Mouse (Mus musculus) embryonic facial prominence, embryonic 10.5 days (tissue): ENCODE measurements around the gene Noct. TPM values are rescaled to one million over a fixed set of nuclear protein-coding genes. Genes with fewer than 3 reads are reported as not detected.
A peak's percentile ranks its signal among the peaks of the same experiment; 100 is the strongest.

Experiments used
- DNase-seq: peaks from one replicate; pipeline ENCODE4 v3.0.0-alpha.2; 2017; ENCODE audit warnings: low spot score
- H3K27ac ChIP-seq: fragments of 300-500 bp; sonication (generic); replicated peaks from 2 replicates; pipeline ENCODE4 v1.5.1; 2016; ENCODE audit warnings: mild to moderate bottlenecking
- H3K27me3 ChIP-seq: fragments of 300-500 bp; sonication (generic); replicated peaks from 2 replicates; pipeline ENCODE4 v1.6.1; 2016; ENCODE audit warnings: low read depth, mild to moderate bottlenecking; ENCODE audit not compliant: poor library complexity, severe bottlenecking
- H3K36me3 ChIP-seq: fragments of 300-500 bp; sonication (generic); replicated peaks from 2 replicates; pipeline ENCODE4 v1.6.1; 2016; ENCODE audit warnings: mild to moderate bottlenecking, moderate library complexity
- H3K4me1 ChIP-seq: fragments of 300-500 bp; sonication (generic); 2 replicates; pipeline ENCODE4 v1.6.1; 2016
- H3K4me3 ChIP-seq: fragments of 300-500 bp; sonication (generic); 2 replicates; pipeline ENCODE4 v1.5.1; 2016; ENCODE audit warnings: mild to moderate bottlenecking, moderate library complexity
- H3K9me3 ChIP-seq: fragments of 300-500 bp; sonication (generic); 2 replicates; pipeline ENCODE4 v1.6.1; 2016; ENCODE audit warnings: mild to moderate bottlenecking
- WGBS: fragments of 180-500 bp; shearing (Covaris S2); methylation state at CpG from one replicate; pipeline ENCODE4 v1.1.7; 2016; 5-methylcytosine and 5-hydroxymethylcytosine counted together
- polyA plus RNA-seq: library from polyadenylated mRNA; unstranded; fragments of >200 nt; fragmentation: Nextera tagmentation; extraction: Ambion mirVana; gene quantifications from 2 replicates; pipeline ENCODE4 v1.2.1, GENCODE M21; 2016

The Noct gene
- polyA plus RNA-seq, 1 experiment from 2014 or later: 9.6 TPM

DNA sequence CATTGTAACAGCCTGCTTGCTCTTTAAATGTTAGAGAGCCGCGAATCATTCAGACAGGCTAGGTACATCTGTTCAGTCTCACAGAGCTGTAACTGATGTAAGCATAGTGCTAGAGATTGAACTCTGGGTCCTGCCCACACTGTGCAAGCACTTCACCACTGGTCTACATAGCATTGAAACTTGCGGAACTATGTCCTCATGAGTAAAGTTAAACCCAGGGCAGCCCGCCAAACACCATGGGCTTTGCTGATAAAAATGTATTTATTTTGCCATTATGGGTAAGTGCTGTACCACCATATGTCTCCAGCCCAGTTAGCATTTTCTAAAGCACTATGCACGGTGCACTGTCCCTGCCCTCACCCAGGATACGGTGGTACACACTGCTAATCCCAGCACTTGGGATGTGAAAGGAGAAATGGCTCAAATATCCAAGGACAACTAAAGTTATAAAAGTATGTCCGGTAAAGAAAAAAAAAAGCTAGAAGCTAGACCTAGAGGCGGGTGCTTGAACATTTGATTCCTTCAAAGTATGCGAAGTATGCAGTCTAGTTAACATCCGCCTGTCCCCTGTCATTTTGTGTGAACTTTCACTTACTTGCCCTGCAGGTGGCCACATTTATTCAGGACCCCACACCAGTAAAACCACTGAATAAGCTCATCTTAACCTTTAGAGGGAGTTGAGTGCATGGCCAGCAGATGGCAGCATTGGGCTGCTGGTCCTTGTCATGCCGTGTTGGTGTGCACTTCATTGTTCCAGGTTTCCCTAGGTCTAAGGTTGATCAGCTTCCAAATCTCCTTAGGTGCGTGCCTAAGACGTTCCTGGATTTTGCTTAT lies 9.9 kb downstream of the Noct start:
- Histone ChIP-seq H3K27ac (peak overlapping the region; percentile 71), H3K27me3 (no peaks in the 10 kb centered on the region), H3K4me3 (no peak overlapping the region), H3K9me3 (no peaks in the 10 kb centered on the region), H3K4me1 (peaks cover 17% of the 10 kb centered on the region), H3K36me3 (peaks cover 5% of the 10 kb centered on the region; the same call in 1 of the 2 replicates)
- DNase-seq: peak; percentile 90
- WGBS: 52% methylated on average over 13 of the region's 13 CpGs

DNA sequence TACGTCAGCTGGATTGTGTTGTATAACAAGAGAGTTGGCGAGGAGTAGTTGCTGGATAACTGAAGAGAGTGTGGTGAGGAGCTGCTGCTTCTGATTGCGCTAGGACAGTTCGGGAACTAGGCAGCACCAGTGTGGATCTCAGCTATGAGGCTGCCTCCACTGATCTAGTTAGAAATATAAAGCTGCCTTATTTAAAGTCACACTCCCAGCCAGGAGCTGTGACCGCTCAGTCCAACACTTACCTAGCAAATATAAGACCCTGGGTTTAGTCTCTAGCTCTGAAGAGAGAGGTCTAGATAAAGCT lies 10.5 kb downstream of the Noct start:
- WGBS: 83% methylated on average over 5 of the region's 5 CpGs
- H3K4me3 ChIP-seq: no peak overlapping the region
- no peaks in the 10 kb centered on the region for H3K27me3 ChIP-seq
- peaks cover 9% of the 10 kb centered on the region for H3K36me3 ChIP-seq
- H3K9me3 ChIP-seq: no peaks in the 10 kb centered on the region
- peaks cover 17% of the 10 kb centered on the region for H3K4me1 ChIP-seq
- no peak for DNase-seq
- peak overlapping the region; percentile 71 for H3K27ac ChIP-seq

DNA sequence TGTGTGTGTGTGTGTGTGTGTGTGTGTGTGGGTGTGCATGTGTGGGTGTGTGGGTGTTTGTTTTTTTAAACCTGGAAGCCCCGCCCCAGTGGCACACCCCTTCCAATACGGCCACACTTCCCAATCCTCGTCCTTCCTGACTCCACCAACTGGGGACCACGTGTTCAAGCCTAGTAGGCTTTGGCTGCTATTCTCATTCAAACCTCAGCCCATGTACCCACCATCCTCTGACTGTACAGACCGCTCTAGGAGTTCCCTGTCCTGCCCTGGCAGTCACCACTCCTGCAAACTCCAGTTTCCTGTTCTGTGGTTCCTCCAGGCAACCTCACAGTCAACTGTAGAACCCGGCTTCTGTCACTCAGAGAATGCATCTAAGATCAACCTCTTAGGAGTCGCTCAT lies 14.3 kb downstream of the Noct start:
- peaks cover 13% of the 10 kb centered on the region for H3K4me1 ChIP-seq
- WGBS: 92% methylated on average over 7 of the region's 7 CpGs

DNA sequence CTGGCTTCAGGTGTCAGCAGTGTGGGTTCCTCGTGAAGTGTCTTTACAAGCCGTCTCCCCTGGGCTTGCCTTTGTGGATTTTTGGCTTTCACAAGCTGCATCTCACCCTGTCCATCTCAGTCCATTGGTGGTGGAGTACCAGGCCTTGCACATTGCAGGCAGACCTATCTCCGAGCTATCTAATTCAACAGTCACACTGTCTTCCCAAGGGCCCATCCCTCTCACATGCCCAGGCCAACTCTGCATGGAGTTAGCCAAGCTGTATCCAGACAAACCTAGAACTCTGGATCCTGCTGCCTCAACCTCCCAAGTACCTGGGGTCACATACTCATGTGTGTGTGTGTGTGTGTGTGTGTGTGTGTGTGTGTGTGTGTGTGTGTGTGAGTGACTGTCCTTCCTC lies 15.3 kb downstream of the Noct start:
- WGBS: 96% methylated on average over 3 of the region's 3 CpGs
- Histone ChIP-seq H3K27me3 (no peaks in the 10 kb centered on the region), H3K9me3 (no peaks in the 10 kb centered on the region), H3K36me3 (peaks cover 10% of the 10 kb centered on the region), H3K4me3 (no peak overlapping the region), H3K27ac (no peak overlapping the region), H3K4me1 (0 out of 2 replicates have a peak, but pooled peaks cover 3% of the 10 kb centered on the region)
- DNase-seq: no peak

More for the DNA sequence above, 14.3 kb downstream of the Noct start:
- no peaks in the 10 kb centered on the region for H3K27me3 ChIP-seq
- no peak for DNase-seq
- H3K4me3 ChIP-seq: no peak overlapping the region
- peaks cover 10% of the 10 kb centered on the region for H3K36me3 ChIP-seq
- no peaks in the 10 kb centered on the region for H3K9me3 ChIP-seq
- no peak overlapping the region for H3K27ac ChIP-seq

DNA sequence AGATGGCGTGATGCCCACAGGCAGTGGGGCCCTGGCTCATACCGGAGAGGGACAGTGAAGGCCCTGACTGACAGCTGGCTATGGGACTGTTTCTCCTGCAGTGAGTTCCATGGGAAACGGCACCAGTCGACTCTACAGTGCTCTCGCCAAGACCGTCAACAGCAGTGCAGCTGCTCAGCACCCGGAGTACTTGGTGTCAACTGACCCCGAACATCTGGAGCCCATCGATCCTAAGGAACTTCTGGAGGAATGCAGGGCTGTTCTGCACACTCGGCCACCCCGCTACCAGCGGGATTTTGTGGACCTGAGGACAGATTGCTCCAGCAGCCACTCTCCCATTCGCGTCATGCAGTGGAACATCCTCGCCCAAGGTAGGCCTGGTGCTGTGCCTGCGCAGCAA lies 23.5 kb downstream of the Noct start:
- Histone ChIP-seq H3K4me3 (no peak overlapping the region), H3K4me1 (peaks cover 5% of the 10 kb centered on the region), H3K27ac (no peak overlapping the region), H3K27me3 (no peaks in the 10 kb centered on the region), H3K9me3 (no peaks in the 10 kb centered on the region), H3K36me3 (peaks cover 66% of the 10 kb centered on the region)
- WGBS: 80% methylated on average over 16 of the region's 16 CpGs
- DNase-seq: peak; percentile 41

DNA sequence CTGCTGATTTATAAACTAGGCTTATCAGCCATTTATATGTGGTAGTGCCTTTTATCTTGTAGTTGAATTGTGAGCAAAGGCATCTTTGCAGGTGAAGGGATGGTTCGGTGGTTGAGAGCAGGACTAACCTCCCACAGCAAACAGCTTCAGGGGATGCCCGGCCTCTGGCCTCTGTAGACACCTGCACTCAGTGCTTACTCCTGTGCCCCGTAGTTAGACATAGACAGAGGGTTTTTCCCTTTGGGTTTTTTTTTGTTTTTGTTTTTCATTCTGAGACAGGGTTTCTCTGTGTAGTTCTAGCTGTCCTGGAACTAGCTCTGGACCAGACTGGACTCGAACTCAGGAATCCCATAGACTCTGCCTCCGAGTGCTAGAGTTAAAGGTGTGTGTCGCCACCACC lies 24.4 kb downstream of the Noct start:
- 91% methylated on average over 6 of the region's 6 CpGs for WGBS

DNA sequence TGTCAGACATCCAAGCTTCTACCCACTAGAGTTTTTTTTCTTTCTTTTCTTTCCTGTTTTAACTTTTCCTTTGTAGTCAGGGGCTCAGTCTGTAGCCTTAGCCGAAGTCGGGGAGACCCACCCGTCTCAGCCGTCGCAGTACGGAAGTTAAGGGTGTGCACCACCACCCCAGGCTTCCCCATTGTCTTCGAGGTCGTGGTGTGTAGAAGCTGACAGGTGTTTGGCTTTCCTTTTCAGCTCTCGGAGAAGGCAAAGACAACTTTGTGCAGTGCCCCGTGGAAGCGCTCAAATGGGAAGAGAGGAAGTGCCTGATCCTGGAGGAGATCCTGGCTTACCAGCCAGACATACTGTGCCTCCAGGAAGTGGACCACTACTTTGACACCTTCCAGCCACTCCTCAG lies 25.2 kb downstream of the Noct start:
- peaks cover 84% of the 10 kb centered on the region for H3K36me3 ChIP-seq
- H3K4me3 ChIP-seq: no peak overlapping the region
- H3K9me3 ChIP-seq: no peaks in the 10 kb centered on the region
- no peak overlapping the region for H3K27ac ChIP-seq
- H3K4me1 ChIP-seq: peaks cover 5% of the 10 kb centered on the region
- no peaks in the 10 kb centered on the region for H3K27me3 ChIP-seq
- no peak for DNase-seq
- 93% methylated on average over 11 of the region's 11 CpGs for WGBS

More for the DNA sequence above, 24.4 kb downstream of the Noct start:
- Histone ChIP-seq H3K27ac (no peak overlapping the region), H3K36me3 (peaks cover 75% of the 10 kb centered on the region), H3K4me1 (peaks cover 5% of the 10 kb centered on the region), H3K4me3 (no peak overlapping the region), H3K27me3 (no peaks in the 10 kb centered on the region), H3K9me3 (no peaks in the 10 kb centered on the region)
- no peak for DNase-seq

GRCm38 (mm10) chr3:51249866-51250265 lies 25.6 kb downstream of the Noct start:
- Histone ChIP-seq H3K9me3 (no peaks in the 10 kb centered on the region), H3K27ac (no peak overlapping the region), H3K27me3 (no peaks in the 10 kb centered on the region), H3K4me1 (peaks cover 5% of the 10 kb centered on the region), H3K36me3 (peaks cover 88% of the 10 kb centered on the region), H3K4me3 (no peak overlapping the region)
- 93% methylated on average over 13 of the region's 13 CpGs for WGBS
- no peak for DNase-seq

- H3K27ac ChIP-seq: no peak overlapping the region
- no peaks in the 10 kb centered on the region for H3K9me3 ChIP-seq
- peaks cover 5% of the 10 kb centered on the region for H3K4me1 ChIP-seq
- 88% methylated on average over 5 of the region's 5 CpGs for WGBS
- peaks cover 94% of the 10 kb centered on the region for H3K36me3 ChIP-seq
- no peak overlapping the region for H3K4me3 ChIP-seq
- no peak for DNase-seq
- no peaks in the 10 kb centered on the region for H3K27me3 ChIP-seq
These were observed 26.8 kb downstream of the Noct start for GRCm38 (mm10) chr3:51251057-51251456.

DNA sequence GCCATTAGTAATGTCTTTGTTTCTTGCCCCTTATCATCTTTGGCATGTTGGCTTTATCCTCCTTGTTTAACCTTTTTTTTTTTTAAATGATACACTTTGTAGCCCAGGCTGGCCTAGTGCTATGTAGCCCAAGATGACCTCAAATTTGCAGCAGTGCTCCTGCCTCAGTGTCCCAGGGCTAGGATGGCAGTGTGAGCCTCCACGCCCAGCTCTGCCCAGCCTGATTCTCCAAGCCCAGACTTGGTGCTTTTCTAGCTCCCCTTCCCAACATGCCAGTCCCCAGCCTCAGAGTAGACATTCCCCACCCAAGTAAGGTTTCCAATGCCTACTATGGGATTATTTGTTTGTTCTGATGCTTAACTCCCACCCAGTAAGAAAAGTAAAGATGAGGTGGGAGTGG lies 28.0 kb downstream of the Noct start:
- WGBS: 90% methylated on average over 1 of the region's 1 CpGs
- DNase-seq: no peak
- Histone ChIP-seq H3K36me3 (peaks cover 99% of the 10 kb centered on the region), H3K4me1 (peaks cover 5% of the 10 kb centered on the region), H3K27ac (no peak overlapping the region), H3K9me3 (no peaks in the 10 kb centered on the region), H3K27me3 (no peaks in the 10 kb centered on the region), H3K4me3 (no peak overlapping the region)

- no peak for DNase-seq
- Histone ChIP-seq H3K4me3 (no peak overlapping the region), H3K9me3 (no peaks in the 10 kb centered on the region), H3K27me3 (no peaks in the 10 kb centered on the region), H3K36me3 (peaks cover 99% of the 10 kb centered on the region), H3K4me1 (peaks cover under 1% of the 10 kb centered on the region; the same call in 1 of the 2 replicates), H3K27ac (no peak overlapping the region)
- 91% methylated on average over 12 of the region's 12 CpGs for WGBS
These were observed 28.6 kb downstream of the Noct start for GRCm38 (mm10) chr3:51252689-51253402.

GRCm38 (mm10) chr3:51254784-51255183 lies 30.5 kb downstream of the Noct start:
- no peak overlapping the region for H3K4me3 ChIP-seq
- peaks cover 99% of the 10 kb centered on the region for H3K36me3 ChIP-seq
- no peak for DNase-seq
- no peaks in the 10 kb centered on the region for H3K27me3 ChIP-seq
- WGBS: 91% methylated on average over 7 of the region's 7 CpGs
- H3K27ac ChIP-seq: no peak overlapping the region
- H3K9me3 ChIP-seq: no peaks in the 10 kb centered on the region
- H3K4me1 ChIP-seq: no peaks in the 10 kb centered on the region

DNA sequence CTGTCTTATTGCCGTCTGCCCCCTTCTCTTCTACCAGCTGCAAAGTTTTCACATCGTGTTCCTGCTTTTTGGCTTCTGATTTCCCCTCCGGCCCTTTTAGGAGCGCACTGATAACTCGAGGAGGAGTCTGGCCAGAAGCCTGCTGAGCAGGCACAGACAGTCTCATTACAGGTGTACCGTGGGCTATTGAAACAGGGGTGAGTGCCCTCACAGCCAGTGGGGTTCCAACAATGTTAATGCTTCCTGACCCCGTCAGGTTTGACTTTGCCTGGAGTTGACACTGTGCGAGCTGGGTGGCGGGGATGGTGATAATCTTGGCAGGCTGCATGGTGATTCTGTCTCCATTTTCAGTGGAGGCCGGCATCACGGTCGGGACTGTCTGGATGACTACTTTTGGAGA lies 32.2 kb downstream of the Noct start:
- H3K9me3 ChIP-seq: no peaks in the 10 kb centered on the region
- H3K27me3 ChIP-seq: no peaks in the 10 kb centered on the region
- DNase-seq: no peak
- H3K4me1 ChIP-seq: no peaks in the 10 kb centered on the region
- no peak overlapping the region for H3K4me3 ChIP-seq
- peaks cover 100% of the 10 kb centered on the region for H3K36me3 ChIP-seq
- H3K27ac ChIP-seq: no peak overlapping the region
- 89% methylated on average over 12 of the region's 12 CpGs for WGBS
